Mouse (Mus musculus): ENCODE results near the gene Bphl.

DNA sequence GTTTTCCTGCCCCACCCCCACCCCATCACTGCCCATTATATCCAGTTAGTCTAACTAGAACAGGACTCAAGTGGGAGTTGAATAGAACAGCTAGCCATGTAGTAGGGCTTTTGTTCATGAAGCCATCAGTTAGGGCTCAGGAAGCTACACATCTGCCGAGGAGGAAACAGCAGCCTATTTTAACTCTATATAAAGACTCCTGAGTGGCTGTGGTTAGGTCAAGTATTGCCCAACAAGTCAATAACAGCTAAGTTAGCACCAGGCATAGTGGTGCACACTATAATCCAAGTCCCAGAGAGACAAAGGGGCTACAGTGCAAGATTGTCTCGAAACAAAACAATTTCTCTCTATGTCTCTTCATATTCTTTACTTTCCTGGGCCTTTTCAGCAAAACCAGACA lies 5.4 kb upstream of the Bphl start:
- TF ChIP-seq CTCF (IDR thresholded peaks at IDR 0.05; ENCODE audit: low read depth, low read length): no peak
- TF ChIP-seq POLR2A (IDR thresholded peaks at IDR 0.05; ENCODE audit: borderline replicate concordance, low read depth, low read length): no peak
